Mouse (Mus musculus) right cerebral cortex, adult 18-20 months (tissue): ENCODE measurements around the gene Dpy30.
"Not testable (repeated sequence)": the region's sequence is repeated elsewhere in the genome, so short reads cannot be mapped to it uniquely, and the experiment has no call there.

Source experiments
- DNase-seq: peaks from one replicate; pipeline ENCODE4 v3.0.0; 2022; ENCODE audit warnings: mixed read lengths

Dpy30 gene

DNA sequence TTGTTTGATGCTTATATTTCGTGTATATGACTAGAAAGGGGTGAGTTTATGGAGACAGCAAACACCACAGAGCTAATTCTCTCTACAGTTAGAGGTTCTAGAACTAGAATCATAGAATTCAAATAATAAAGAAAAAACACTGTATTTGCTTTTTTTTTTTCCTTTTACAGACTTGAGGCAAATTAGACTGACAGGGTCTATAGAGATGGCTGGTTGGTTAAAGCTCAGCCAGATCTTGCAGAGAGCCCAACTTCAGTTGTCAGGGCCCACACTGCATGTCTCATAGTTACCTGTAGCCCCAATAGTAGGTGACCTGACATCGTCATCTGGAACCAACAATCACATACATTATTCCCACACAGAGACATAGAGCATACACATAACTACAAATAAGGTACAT lies at the start of gene Dpy30:
Gene Dpy30, minus strand, starts transcription at position 101 of the 400 bp plus-strand sequence.
- DNase-seq = no peak

DNA sequence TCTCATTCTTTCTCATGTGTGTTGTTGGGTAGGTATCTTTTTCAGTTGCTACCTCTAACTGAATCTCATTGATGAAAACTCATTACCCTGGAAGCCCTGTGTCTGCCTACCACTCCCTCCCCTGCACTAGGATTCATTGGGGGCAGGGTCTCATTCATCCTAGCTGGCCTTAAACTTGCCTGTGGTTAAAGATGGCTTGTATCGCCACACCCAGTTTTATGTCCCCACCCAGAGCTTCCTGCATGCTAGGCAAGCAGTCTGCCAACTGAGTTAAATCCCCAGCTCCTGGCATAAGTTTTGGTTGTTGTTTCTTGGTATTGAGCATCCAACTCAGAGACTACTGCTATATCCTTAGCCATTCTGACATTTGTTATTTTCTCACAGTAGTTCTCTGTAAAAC lies 39.8 kb upstream of the Dpy30 start:
- DNase-seq = no peak

DNA sequence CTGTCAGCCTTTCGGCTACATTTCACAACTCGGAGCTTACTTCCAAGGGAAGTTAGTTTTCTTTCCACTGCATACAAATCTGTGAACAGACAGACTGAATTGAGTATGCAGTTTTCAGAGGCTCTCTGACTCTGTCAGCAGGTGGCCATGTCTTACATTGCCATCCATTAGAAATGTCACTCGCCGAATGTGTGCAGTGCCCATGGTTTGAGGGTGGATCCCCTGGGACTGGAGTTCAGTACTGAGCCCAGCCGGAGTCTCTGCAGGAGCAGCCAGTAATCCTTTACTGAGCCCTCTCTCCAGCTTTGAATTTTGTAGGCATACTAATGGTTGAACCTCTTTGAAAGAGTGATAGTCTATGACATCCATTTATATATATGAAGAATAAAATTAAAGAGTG lies 17.4 kb upstream of the Dpy30 start:
- DNase-seq = no peak

DNA sequence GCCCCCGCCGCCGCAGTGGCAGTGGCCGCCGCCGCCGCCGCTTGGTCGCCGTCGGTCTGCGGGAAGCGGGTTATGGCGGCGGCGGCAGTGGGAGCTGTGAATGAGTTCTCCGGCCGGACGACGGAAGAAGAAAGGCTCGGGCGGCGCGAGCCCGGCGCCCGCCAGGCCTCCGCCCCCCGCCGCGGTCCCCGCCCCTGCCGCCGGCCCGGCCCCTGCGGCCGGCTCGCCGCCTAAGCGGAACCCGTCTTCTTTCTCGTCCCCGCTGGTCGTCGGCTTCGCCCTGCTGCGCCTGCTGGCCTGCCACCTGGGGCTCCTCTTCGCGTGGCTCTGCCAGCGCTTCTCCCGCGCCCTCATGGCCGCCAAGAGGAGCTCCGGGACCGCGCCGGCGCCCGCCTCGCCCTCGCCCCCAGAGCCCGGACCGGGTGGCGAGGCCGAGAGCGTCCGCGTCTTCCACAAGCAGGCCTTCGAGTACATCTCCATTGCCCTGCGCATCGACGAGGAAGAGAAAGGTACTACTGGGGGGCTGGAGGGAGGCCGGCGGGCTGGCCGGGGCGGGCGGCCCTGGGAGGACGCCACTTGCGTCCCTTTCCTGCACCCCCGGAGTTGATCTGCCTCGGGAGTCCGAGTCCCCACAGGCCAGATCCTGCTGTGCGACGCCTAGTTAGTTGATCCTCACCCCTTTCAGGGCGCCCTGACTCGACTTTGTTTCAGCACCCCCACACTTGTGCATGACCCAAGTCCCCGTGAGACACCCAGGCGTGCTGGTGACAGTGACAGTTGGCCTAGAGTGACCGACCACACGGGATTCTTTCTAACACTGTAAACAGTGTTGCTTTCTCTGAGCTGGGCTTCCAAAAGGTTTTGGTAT lies 15.4 kb upstream of the Dpy30 start, which contains the start of gene Spast:
Gene Spast, plus strand, starts transcription at position 51 of the 868 bp plus-strand sequence.
- peak; percentile 61 for DNase-seq

DNA sequence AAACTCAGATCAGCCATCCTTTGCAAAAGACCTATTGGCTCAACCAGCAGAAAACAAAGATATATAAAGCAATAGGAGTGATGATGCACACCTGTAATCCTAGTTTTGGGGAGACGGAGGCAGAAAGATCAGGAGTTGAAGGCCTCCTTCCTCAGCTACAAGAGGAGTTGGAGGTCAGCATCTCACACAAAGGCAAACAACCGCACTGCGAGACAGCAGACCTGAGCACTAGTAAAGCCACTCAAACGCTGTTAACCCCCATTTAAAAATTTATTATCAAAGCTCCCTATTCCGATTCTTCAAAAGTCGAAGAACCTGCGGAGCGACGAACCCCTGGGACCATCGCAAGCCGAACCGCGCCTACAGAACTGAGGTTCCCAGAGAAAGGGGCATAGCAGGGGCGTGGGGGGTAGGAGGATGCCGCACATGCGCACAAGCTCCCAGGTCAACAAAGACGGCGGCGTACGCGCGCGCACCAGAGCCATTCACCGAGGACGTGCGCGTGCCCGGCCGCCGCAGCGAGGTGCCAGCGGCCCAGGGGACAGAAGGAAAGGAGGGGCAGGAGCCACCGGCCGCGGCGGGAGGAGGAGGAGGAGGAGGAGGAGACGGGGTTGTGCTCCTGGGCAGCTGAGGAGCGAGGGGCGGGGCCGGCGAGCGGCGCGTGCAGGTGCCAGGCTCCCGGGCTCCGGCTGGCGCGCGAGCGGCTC lies 14.6 kb upstream of the Dpy30 start:
- peak; percentile 96 for DNase-seq

DNA sequence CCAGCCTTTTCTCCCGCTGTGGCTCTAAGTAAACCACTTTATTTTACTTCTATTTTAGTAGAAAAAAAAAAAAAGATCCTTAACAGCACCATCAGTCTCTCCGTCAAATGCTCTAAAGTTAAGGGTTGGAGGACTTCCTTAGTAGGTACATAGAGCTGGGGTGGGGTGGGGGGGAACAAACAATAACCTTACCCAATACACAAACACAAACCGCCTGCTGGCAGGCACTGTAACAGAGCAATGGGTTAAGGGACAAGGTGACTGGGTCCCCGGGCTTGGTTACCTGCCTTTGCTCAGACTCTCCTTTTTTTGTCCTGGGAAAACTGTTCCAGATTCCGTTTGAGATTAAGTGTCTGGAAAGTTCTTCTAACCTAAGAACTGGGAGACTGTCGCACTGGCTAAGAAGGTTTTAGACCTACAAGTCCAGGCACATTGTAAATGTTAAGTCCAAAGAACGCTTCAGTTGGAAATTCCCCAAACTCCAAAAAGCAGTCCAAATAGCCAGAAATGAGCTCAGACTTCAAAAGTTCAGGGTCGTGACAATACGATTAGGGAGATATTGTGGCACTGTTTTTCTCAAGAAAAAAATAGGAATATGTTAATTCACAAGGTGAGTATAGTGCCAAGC lies 7.4 kb upstream of the Dpy30 start:
- DNase-seq = no peak

DNA sequence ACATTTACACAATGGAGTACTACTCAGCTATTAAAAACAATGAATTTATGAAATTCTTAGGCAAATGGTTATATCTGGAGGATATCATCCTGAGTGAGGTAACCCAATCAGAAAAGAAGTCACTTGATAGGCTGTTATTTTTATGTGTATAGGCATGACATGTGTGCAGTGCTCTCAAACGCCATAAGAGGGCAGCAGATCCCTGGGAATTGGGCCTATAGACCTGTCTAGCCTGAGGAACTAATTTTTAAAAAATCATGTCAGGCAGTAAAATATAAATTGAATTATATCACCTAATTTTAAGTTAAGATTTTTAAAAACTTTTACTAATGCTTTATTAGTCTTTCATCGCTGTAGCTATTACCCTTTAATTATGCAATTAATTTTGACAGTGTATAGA lies 4.4 kb upstream of the Dpy30 start:
- not testable (repeated sequence) for DNase-seq

DNA sequence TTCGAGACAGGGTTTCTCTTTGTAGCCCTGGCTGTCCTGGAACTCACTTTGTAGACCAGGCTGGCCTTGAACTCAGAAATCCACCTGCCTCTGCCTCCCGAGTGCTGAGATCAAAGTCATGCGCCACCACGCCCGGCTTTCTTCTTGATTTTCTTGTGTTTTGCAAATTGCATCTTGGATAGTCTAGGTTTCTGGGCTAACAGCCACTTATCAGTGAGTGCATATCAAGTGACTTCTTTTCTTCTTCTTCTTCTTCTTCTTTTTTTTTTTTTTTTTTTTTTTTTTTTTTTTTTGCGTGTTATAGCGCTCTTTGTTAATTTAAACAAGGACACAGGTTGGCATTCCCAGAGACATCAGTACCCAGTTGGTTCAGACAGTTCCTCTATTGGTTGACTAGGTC lies 3.5 kb upstream of the Dpy30 start:
- not testable (repeated sequence) for DNase-seq

DNA sequence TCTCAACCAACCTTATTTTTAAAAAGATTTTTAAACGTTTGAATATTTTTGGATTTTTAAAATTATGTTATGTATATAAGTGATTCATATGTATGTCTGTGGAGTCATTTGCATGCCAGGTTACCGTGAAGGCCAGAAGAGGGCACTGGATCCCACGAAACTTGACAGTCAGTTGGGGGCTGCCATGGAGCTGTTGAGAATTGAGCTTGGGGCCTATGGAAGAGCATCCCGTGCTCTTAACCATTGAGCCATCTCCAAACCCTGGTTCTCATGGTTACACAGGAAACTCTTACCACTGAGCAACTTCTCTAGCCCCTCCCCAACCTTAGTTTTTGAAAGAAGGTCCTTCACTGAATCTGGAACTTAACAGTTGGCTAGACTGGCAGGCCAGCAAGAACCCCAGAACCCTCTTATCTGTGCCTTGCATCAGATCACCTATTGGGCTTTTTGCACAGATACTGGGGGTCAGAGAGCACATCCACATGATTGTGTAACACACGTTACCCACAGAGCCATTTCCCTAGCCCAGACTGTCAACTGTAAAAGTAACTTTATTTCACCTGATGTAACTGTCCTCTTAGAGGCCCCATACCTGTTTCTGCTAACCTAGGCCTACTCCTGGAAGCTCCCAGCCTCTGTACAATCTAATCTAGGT lies 1.2 kb downstream of the Dpy30 start:
- no peak for DNase-seq

DNA sequence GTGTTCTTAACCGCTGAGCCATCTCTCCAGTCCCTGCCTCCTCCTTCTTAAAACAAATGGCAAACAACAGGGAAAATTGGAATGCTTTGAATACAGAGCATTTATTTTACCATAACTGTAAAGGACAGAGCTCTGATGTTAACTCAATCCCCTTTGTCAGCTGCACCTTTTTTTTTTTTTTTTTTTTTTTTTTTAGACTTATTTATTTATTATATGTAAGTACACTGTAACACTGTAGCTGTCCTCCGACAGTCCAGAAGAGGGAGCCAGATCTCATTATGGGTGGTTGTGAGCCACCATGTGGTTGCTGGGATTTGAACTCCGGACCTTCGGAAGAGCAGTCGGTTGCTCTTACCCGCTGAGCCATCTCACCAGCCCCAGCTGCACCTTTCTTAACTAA lies 5.0 kb downstream of the Dpy30 start:
- DNase-seq = no peak

DNA sequence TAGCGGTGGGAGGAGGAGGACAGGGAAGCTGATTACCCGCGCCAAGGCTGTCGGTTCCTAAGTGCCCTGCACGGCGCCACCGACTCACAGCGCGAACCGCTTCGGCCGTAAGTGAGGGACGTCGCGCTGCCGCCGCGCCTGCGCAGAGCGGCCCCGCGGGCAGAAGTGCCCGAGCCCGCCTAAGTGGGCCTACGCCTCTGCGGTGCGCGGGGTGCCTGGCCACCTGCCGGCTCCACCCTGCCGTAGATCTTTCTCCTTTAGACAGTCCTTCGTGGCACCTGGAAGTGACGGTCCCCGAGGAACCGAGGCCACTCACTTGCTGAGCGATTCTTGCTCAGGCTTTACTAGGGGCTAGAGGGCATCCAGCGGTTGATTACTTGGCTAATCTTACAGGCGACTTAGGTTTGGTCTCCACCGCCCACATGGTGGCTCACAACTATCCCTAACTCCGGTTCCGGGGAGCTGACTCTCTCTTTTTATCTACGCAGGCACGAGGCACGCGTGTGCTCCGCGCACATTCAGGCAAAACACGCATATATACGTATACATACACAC lies 7.4 kb downstream of the Dpy30 start:
- peak; percentile 89 for DNase-seq

DNA sequence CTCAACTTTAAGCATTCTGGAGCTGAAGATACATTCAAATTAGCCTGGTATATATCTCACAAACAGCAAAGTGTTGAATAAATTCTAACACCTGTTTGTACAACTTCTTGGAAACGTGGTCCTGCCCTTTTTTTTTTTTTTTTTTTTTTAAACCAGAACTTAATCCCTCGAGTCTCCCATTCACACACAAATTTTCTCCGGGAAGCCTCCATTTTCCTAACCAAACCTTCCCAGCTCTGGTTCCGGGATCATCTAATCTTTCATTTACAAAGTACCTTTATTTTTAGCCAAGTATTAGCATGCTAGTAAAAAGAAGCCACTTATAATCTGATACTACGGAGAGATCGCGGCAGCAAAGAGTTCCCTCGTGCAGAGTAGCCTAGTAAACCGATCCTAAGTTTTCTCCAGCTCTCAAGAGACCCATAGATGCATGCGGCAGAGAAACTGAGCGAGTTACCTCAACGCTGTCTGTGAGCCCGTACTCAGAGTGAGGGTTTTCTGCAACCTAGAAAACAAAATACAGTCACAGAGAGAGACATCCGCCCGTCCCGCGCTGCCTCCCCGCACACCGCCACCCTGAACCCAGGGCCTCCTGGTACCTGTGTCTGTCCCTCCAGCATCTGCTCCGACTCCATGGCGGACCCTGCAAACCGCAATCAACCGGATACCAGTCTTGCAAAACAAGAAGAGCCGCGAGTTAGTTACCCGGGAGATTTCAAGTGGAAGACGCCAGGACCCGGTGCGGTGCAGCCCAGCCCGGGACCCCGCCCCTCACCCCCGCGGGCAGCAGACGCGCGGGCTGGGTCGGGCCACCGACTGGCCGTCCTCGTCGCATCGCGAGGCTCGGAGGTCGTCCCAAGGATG lies 8.1 kb downstream of the Dpy30 start:
- DNase-seq = no peak

DNA sequence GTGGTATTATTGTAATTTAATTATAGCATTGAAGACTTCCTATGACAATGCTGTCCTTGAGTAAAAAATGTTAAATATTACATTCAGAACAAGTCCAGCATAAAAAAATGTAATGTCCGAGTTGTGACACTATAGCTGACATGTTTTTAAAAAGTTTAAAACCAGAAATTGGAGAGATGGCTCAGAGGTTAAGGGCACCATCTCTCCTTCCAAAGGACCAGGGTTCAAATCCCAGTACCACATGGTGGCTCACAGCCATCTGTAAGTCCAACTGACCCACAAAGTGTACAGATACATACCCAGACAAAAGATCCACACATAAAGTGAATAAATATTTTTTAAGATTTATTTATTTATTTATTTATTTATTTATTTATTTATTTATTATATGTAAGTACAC lies 17.7 kb downstream of the Dpy30 start:
- no peak for DNase-seq

DNA sequence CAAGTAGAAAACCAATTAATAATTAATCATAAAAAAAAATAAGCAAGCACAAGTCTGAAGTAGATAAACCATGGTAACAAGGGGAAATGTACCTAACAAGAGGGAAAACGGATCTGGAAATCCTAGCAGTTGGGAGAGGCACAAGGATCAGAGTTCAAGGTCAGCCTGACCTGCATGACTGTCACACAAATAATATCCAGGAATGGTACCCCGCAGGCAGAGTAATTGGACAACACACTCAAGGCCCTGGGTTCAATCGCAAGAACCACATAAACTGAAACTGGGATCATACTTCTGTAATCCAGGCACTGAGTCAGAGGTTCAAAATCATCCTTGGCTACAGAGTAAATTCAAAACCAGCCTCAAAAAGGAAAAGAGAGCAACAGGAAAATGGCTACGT lies 18.1 kb downstream of the Dpy30 start:
- DNase-seq = no peak

DNA sequence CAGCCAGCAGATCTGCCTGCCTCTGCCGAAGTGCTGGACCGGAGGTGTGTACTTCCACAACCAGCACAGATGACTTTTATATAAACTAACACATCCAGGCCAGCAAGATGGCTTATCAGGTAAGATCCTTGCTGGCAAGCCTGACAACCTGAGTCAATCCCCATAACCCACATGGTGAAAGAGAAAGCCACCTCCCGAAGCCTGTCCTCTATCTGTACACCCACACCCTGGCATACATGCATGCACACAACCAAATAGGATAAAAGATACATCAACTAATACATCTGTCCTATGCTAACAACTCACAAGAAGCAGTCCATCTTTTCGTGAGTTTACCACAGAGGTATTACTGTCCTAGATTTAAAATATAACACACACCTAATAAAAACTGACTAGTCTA lies 19.7 kb downstream of the Dpy30 start:
- no peak for DNase-seq

DNA sequence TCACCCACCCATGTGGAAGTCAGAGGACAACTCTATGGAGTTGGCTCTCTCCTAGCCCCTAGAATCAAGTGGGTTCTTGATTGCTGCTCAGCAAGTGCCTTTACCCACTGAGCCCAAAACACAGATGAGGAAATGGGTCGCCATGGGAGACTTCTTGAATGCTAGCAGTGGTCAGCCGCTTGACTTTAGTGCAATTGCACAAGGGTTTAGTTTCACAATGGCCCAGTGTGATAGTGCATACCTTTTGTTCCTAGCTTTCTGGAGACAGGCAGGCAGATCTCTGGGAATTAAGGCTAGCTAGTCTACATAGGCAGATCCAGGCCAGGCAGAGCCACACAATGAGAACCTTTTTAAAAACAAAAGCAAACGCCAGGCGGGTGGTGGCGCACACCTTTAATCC lies 23.7 kb downstream of the Dpy30 start:
- DNase-seq = no peak

DNA sequence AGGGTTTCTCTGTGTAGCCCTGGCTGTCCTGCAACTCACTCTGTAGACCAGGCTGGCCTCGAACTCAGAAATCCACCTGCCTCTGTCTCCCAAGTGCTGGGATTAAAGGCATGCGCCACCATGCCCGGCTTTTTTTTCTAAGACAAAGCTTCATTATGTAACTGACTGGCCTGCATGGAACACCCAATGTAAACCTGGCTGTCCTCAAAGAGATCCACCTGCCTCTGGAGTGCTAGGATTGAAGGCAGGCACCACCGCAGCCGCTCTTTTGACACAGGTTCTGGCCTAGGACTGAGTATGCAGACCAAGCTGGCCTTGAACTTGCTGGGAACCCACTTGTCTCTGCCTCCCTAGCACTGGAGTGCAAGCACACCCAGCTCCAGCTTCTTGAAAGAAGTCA lies 26.8 kb downstream of the Dpy30 start:
- DNase-seq = not testable (repeated sequence)

DNA sequence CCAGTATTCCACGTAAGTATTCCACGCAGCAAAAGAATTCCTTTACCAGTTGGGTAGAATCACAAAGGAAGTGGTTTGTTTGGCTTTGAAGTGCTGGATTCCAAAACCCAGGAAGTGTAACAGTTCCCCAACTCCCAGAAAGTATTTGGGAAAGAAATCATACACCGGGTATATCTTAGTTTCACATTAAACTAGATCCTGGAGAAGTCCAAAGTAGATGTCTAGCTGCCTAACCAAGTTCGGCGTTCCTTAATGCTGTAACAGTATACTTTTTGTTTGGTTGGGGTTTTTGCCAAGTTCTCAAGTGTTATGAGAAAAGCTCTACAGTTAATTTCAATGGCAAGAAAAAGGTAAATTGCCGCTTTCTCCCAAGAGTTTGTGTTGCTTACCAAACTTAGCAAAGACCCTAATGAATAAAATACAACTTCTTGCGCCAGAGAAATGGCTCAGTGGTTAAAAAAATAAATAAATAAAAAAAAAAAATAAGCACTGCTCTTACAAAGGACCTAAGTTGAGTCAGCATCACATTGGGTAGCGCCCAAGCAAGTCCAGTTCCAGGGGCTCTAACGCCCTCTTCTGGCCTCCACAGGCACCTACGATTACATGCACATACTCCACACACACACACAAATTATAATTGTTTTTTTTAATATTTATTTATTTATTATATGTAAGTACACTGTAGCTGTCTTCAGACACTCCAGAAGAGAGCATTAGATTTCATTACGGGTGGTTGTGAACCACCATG lies 27.5 kb downstream of the Dpy30 start:
- no peak for DNase-seq

DNA sequence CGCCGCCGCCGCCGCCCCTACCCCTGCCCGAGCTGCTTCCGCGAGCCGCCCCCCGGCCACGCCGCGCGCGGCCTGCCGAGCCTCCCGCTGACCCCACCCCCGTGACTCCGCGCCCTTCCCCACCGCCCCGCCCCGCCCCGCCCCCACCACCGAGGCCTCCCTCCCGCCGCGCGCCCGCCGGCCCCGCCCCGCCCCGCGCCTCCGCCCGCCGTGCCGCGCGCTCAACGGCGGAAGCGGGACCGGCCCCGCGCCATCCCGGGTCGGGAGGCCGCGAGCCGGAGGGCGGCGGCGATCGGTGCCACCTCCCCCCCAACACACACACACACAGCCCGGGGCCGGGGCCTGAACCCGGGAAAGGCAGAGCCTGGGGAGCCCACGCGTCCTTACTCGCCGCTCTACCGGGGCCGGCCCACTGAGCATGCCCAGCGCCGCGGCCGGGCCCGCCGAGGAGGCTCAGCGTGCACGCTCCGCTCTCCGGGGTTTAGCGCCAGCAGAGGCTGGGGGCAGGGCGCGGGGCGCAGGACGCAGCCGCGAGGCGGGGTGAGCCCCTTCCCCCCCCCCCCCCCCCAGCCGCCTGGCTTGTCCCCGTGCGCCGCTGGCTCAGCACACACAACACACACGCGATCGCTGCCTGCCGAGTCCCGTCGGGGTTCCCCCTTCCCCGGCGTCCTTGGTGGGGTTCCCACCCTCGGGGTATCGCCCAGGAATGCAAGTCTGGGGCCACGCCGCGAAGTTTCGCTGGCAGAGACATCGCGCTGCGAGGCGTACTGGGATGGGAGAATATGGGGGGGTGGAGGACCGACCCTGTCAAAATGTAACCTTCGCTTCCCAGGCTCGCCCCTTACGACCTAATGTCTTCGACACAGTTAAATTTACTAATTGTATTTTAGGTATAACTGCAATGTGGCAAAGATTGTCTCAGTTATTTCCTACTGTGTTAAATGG lies 28.4 kb downstream of the Dpy30 start, which contains the start of gene Memo1:
Gene Memo1, minus strand, starts transcription at position 496 of the 945 bp plus-strand sequence.
- DNase-seq = peak; percentile 86
